ENCODE assay signal across 23 mouse cellular contexts in the genomic region with DNA sequence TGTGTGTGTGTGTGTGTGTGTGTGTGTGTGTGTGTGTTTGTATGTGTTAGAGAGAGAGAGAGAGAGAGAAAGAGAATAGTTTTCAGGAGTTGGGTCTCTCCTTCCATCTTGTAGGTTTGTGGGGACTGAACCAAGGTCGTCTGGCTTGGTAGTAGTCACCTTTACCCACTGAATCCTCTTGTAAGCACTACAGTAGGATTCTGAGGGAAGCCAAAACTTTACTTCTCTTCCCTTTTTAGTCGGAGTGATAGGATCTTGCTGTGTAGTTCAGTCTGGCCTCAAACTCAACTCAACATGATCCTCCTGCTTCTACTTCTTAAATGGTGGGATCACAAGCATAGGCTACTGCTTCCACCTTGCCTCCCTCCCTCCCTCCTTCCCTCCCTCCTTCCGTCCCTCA. TPM values are rescaled to one million over a fixed set of nuclear protein-coding genes. Genes with fewer than 3 reads are reported as not detected.
DNase-seq lines count a peak whose midpoint lies in the region; ATAC-seq and TF ChIP-seq lines count a peak whose summit lies in the region.
"Had no signal": no experiment of that assay in that cellular context is flagged by ENCODE, and none has a peak within 500 bp of the region (broad histone marks: within the 10 kb centered on the region; RNA-seq: fewer than 3 reads in every experiment).

No protein-coding gene starts in this region.

- H3K4me2 ChIP-seq in lung, embryonic 15.5 days: no peak overlapping the region
- peak overlapping the region; percentile 43 for H3K4me2 ChIP-seq in liver, embryonic 15.5 days
- H3K4me2 ChIP-seq in neural tube, embryonic 15.5 days: no peak overlapping the region
- H3K4me2 ChIP-seq: embryonic facial prominence, embryonic 13.5 days; heart, embryonic 13.5 days; hindbrain, embryonic 14.5 days; intestine, embryonic 15.5 days; limb, embryonic 13.5 days; midbrain, embryonic 13.5 days had no signal

- no peak overlapping the region for H3K9ac ChIP-seq in lung, embryonic 15.5 days
- H3K9ac ChIP-seq in MEL (ENCODE audit: control insufficient read depth, low read depth, low read length, poor library complexity, severe bottlenecking): peak overlapping the region; percentile 52
- H3K9ac ChIP-seq in liver, embryonic 15.5 days: peak overlapping the region; percentile 40
- no peak overlapping the region for H3K9ac ChIP-seq in neural tube, embryonic 15.5 days (replicated peaks)
- H3K9ac ChIP-seq: embryonic facial prominence, embryonic 13.5 days; heart, embryonic 13.5 days; hindbrain, embryonic 14.5 days; intestine, embryonic 15.5 days; limb, embryonic 13.5 days; midbrain, embryonic 13.5 days had no signal

- no peaks in the 10 kb centered on the region for H3K27me3 ChIP-seq in lung, embryonic 15.5 days
- H3K27me3 ChIP-seq in MEL (ENCODE audit: control insufficient read depth in 1 of 2, insufficient read depth in 2 of 2, low read length in 2 of 2): no peaks in the 10 kb centered on the region
- H3K27me3 ChIP-seq in liver, embryonic 15.5 days: no peaks in the 10 kb centered on the region
- no peaks in the 10 kb centered on the region for H3K27me3 ChIP-seq in neural tube, embryonic 15.5 days (replicated peaks)
- H3K27me3 ChIP-seq: embryonic facial prominence, embryonic 13.5 days; heart, embryonic 13.5 days; intestine, embryonic 15.5 days; limb, embryonic 13.5 days; midbrain, embryonic 13.5 days; Patski had no signal

- no peak for ATAC-seq in lung, embryonic 15.5 days (ENCODE audit: borderline replicate concordance, extremely low read depth, low FRiP score, low TSS enrichment)
- ATAC-seq in liver, embryonic 15.5 days (ENCODE audit: insufficient read depth): no peak
- ATAC-seq in neural tube, embryonic 15.5 days (ENCODE audit: low FRiP score): no peak
- ATAC-seq: forebrain, embryonic 16.5 days; midbrain, embryonic 13.5 days; Patski had no signal

- TF ChIP-seq POLR2A in MEL (IDR thresholded peaks at IDR 0.05; ENCODE audit: control insufficient read depth in 1 of 2, insufficient read depth in 1 of 2, low read depth in 1 of 2, low read length in 2 of 2, poor library complexity in 1 of 2): no peak
- TF ChIP-seq POLR2A in embryonic fibroblast, embryonic 13.5 days (IDR thresholded peaks at IDR 0.05; ENCODE audit: low read depth, low read length): no peak

- WGBS in lung, embryonic 15.5 days: 49% methylated on average over 3 of the region's 3 CpGs
- 38% methylated on average over 3 of the region's 3 CpGs for WGBS in liver, embryonic 15.5 days (ENCODE audit: insufficient replicate concordance)
- WGBS in neural tube, embryonic 15.5 days: 75% methylated on average over 3 of the region's 3 CpGs

- H3K4me1 ChIP-seq in lung, embryonic 15.5 days: peaks cover 46% of the 10 kb centered on the region
- peaks cover 37 to 40% of the 10 kb centered on the region in 2 experiments for H3K4me1 ChIP-seq in MEL (ENCODE audit: control insufficient read depth in 1 of 2, insufficient read depth in 2 of 2, low read length in 2 of 2)
- peaks cover 11% of the 10 kb centered on the region for H3K4me1 ChIP-seq in embryonic fibroblast, embryonic 13.5 days (ENCODE audit: control insufficient read depth, insufficient read depth, low read length)
- H3K4me1 ChIP-seq in liver, embryonic 15.5 days (replicated peaks): peaks cover 80% of the 10 kb centered on the region
- H3K4me1 ChIP-seq in neural tube, embryonic 15.5 days: no peaks in the 10 kb centered on the region
- H3K4me1 ChIP-seq: intestine, embryonic 15.5 days; limb, embryonic 13.5 days had no signal

- no peaks in the 10 kb centered on the region for H3K9me3 ChIP-seq in lung, embryonic 15.5 days
- H3K9me3 ChIP-seq in MEL (replicated peaks; ENCODE audit: insufficient read depth, low read length): no peaks in the 10 kb centered on the region
- no peaks in the 10 kb centered on the region for H3K9me3 ChIP-seq in liver, embryonic 15.5 days (replicated peaks)
- no peaks in the 10 kb centered on the region for H3K9me3 ChIP-seq in neural tube, embryonic 15.5 days (replicated peaks)
- H3K9me3 ChIP-seq: embryonic facial prominence, embryonic 13.5 days; heart, embryonic 13.5 days; intestine, embryonic 15.5 days; limb, embryonic 13.5 days; midbrain, embryonic 13.5 days had no signal

- H3K79me2 ChIP-seq in MEL (ENCODE audit: control insufficient read depth, insufficient read depth, low read length, poor library complexity): no peaks in the 10 kb centered on the region; the same call in 1 of the 2 replicates

- no peak for TF ChIP-seq RAD21 in MEL (IDR thresholded peaks at IDR 0.05; ENCODE audit: low read depth, low read length)

- TF ChIP-seq EP300 in MEL (IDR thresholded peaks at IDR 0.05; ENCODE audit: low read depth in 1 of 2, low read length in 2 of 2): peak in 1 of 2 experiments; percentile 64; a peak in 2 of 4 replicates

- no peak for DNase-seq in lung, adult 18-20 months
- peak; percentile 73 for DNase-seq in MEL (ENCODE audit: low read depth, low spot score)
- DNase-seq in frontal cortex, postnatal 10 days (ENCODE audit: low spot score in 2 of 2): no peak
- DNase-seq: adrenal gland, postnatal 10 days; cerebellum, adult 11 months; cerebellum, postnatal 10 days; heart, postnatal 36 days; layer of hippocampus, adult 9-11 months; right cerebral cortex, postnatal 25 days; thymus, postnatal 25 days had no signal

- H3K27ac ChIP-seq in lung, embryonic 15.5 days: peak overlapping the region; percentile 75
- peak overlapping the region; percentile 97 for H3K27ac ChIP-seq in MEL (ENCODE audit: control insufficient read depth, low read depth, low read length)
- H3K27ac ChIP-seq in embryonic fibroblast, embryonic 13.5 days (ENCODE audit: insufficient read depth, low read length): peak overlapping the region; percentile 34; the same call in 1 of the 2 replicates
- H3K27ac ChIP-seq in liver, embryonic 15.5 days (replicated peaks): peak overlapping the region; percentile 99
- H3K27ac ChIP-seq in neural tube, embryonic 15.5 days (replicated peaks): no peak overlapping the region
- H3K27ac ChIP-seq: embryonic facial prominence, embryonic 13.5 days; heart, embryonic 13.5 days; hindbrain, embryonic 14.5 days; intestine, embryonic 15.5 days; limb, embryonic 13.5 days; midbrain, embryonic 13.5 days had no signal

- no peaks in the 10 kb centered on the region for H3K36me3 ChIP-seq in lung, embryonic 15.5 days
- peaks cover 0 to 48% of the 10 kb centered on the region in 2 experiments; a peak in 2 of 4 replicates for H3K36me3 ChIP-seq in MEL (ENCODE audit: control insufficient read depth in 1 of 2, insufficient read depth in 2 of 2, low read length in 2 of 2)
- no peaks in the 10 kb centered on the region for H3K36me3 ChIP-seq in liver, embryonic 15.5 days (replicated peaks)
- no peaks in the 10 kb centered on the region for H3K36me3 ChIP-seq in neural tube, embryonic 15.5 days
- H3K36me3 ChIP-seq: embryonic facial prominence, embryonic 13.5 days; heart, embryonic 13.5 days; intestine, embryonic 15.5 days; limb, embryonic 13.5 days; midbrain, embryonic 13.5 days had no signal

- TF ChIP-seq CTCF in MEL (IDR thresholded peaks at IDR 0.05 in 2 of 3, conservative IDR thresholded peaks at IDR 0.05 in 1 of 3; ENCODE audit: control insufficient read depth in 1 of 3, insufficient read depth in 1 of 3, low read depth in 2 of 3, low read length in 3 of 3, poor library complexity in 1 of 3, severe bottlenecking in 1 of 3): no peak
- no peak for TF ChIP-seq CTCF in embryonic fibroblast, embryonic 13.5 days (IDR thresholded peaks at IDR 0.05; ENCODE audit: borderline replicate concordance, insufficient read depth, low read length)

- H3K4me3 ChIP-seq in lung, embryonic 15.5 days: no peak overlapping the region
- H3K4me3 ChIP-seq in MEL (ENCODE audit: control insufficient read depth in 1 of 2, insufficient read depth in 1 of 2, low read depth in 2 of 2, low read length in 2 of 2): peak overlapping the region in 1 of 2 experiments; percentile 5; a peak in 1 of 4 replicates
- H3K4me3 ChIP-seq in embryonic fibroblast, embryonic 13.5 days (ENCODE audit: insufficient read depth, low read length): no peak overlapping the region
- H3K4me3 ChIP-seq in liver, embryonic 15.5 days (replicated peaks): no peak overlapping the region
- H3K4me3 ChIP-seq in neural tube, embryonic 15.5 days (replicated peaks): no peak overlapping the region
- H3K4me3 ChIP-seq: embryonic facial prominence, embryonic 13.5 days; heart, embryonic 13.5 days; intestine, embryonic 15.5 days; limb, embryonic 13.5 days; midbrain, embryonic 13.5 days; myocyte had no signal

TF ChIP-seq in MEL, 35 proteins besides CTCF, POLR2A, EP300 and RAD21 (continues in another document):
- no peak; the same call in 1 of the 2 replicates for TF ChIP-seq ETS1 (IDR thresholded peaks at IDR 0.05; ENCODE audit: low read depth, low read length)
- peak; percentile 43; the same call in 1 of the 2 replicates for TF ChIP-seq HCFC1 (IDR thresholded peaks at IDR 0.05; ENCODE audit: low read depth, low read length)
- TF ChIP-seq MXI1 (IDR thresholded peaks at IDR 0.05; ENCODE audit: low read depth, low read length): 0 out of 2 replicates have a peak, but pooled peaks have one; percentile 37
- 0 out of 2 replicates have a peak, but pooled peaks have one; percentile 30 for TF ChIP-seq ZMIZ1 (IDR thresholded peaks at IDR 0.05; ENCODE audit: low read depth, low read length)
- TF ChIP-seq ZC3H11A (IDR thresholded peaks at IDR 0.05; ENCODE audit: low read depth, low read length): no peak
- 0 out of 2 replicates have a peak, but pooled peaks have one; percentile 21 for TF ChIP-seq TCF12 (IDR thresholded peaks at IDR 0.05; ENCODE audit: low read depth, low read length)
- peak; percentile 24; the same call in 1 of the 2 replicates for TF ChIP-seq ZNF384 (IDR thresholded peaks at IDR 0.05; ENCODE audit: low read depth, low read length)

RNA-seq across cellular contexts. Expression of a gene that starts 17.3 kb away (rescaled TPM):
- polyA plus RNA-seq in lung, embryonic 15.5 days (2015; fragmentation: Nextera tagmentation; extraction: Ambion mirVana): 7.1 and 8.4 TPM in 2 replicates
- total RNA-seq in MEL (2012; rRNA removed): 7.7 and 12.1 TPM in 2 replicates
- 10 to 100 TPM; 24.9 to 74.8 TPM for polyA plus RNA-seq in MEL (2012; ENCODE audit: insufficient read depth in 1 of 2, insufficient read length in 2 of 2, low read depth in 1 of 2, low replicate concordance in 2 of 2, missing spikeins in 1 of 2)
- 34.8 and 51.0 TPM in 2 replicates for polyA plus RNA-seq in embryonic fibroblast, embryonic 13.5 days (2011; ENCODE audit: insufficient read length, low read depth, missing spikeins)
- polyA plus RNA-seq in liver, embryonic 15.5 days (2015; fragmentation: Nextera tagmentation; extraction: Ambion mirVana): 34.2 and 41.6 TPM in 2 replicates
- 9.0 and 10.2 TPM in 2 replicates for polyA plus RNA-seq in neural tube, embryonic 15.5 days (2015; fragmentation: Nextera tagmentation; extraction: Ambion mirVana)

RNA-seq across cellular contexts. Expression of a gene that starts 56.2 kb away (rescaled TPM):
- polyA plus RNA-seq in lung, embryonic 15.5 days (2015; fragmentation: Nextera tagmentation; extraction: Ambion mirVana): 319 and 324 TPM in 2 replicates
- 93.7 and 114 TPM in 2 replicates for total RNA-seq in MEL (2012; rRNA removed)
- polyA plus RNA-seq in MEL (2012; ENCODE audit: insufficient read depth in 1 of 2, insufficient read length in 2 of 2, low read depth in 1 of 2, low replicate concordance in 2 of 2, missing spikeins in 1 of 2): 100 to 1,000 TPM in 1 of 2 experiments, not detected in 1; 212 TPM
- polyA plus RNA-seq in embryonic fibroblast, embryonic 13.5 days (2011; ENCODE audit: insufficient read length, low read depth, missing spikeins): 318 and 370 TPM in 2 replicates
- 192 and 214 TPM in 2 replicates for polyA plus RNA-seq in liver, embryonic 15.5 days (2015; fragmentation: Nextera tagmentation; extraction: Ambion mirVana)
- 398 and 419 TPM in 2 replicates for polyA plus RNA-seq in neural tube, embryonic 15.5 days (2015; fragmentation: Nextera tagmentation; extraction: Ambion mirVana)

Comparison
In these comparisons a context has a peak if more than half of its experiments do, and no peak if none do; other contexts are left out.
1. H3K9ac ChIP-seq: peak in MEL (single experiment) and liver, embryonic 15.5 days (single experiment); none in lung, embryonic 15.5 days (single experiment) and neural tube, embryonic 15.5 days (single experiment).